Mouse (Mus musculus) spleen, postnatal 10 days (tissue): ENCODE results near the gene Tmed8.
"Not testable (repeated sequence)": the region's sequence is repeated elsewhere in the genome, so short reads cannot be mapped to it uniquely, and the experiment has no call there.

Experiments
- DNase-seq, 2 experiments: peaks; one replicate each; pipeline ENCODE4 v3.0.0; 2021 to 2022; ENCODE audit warnings: low spot score in 2 of 2

Tmed8 gene

GRCm38 (mm10) chr12:87199973-87200586, at the start of gene Tmed8:
TSS of gene Tmed8 (minus strand) at chr12:87200454.
- peak; percentile 63 to 82 for DNase-seq

GRCm38 (mm10) chr12:87238632-87239031, 38.4 kb upstream of the Tmed8 start, which contains the start of gene Noxred1:
TSS of gene Noxred1 (minus strand) at chr12:87238732.
- DNase-seq = no peak

DNA sequence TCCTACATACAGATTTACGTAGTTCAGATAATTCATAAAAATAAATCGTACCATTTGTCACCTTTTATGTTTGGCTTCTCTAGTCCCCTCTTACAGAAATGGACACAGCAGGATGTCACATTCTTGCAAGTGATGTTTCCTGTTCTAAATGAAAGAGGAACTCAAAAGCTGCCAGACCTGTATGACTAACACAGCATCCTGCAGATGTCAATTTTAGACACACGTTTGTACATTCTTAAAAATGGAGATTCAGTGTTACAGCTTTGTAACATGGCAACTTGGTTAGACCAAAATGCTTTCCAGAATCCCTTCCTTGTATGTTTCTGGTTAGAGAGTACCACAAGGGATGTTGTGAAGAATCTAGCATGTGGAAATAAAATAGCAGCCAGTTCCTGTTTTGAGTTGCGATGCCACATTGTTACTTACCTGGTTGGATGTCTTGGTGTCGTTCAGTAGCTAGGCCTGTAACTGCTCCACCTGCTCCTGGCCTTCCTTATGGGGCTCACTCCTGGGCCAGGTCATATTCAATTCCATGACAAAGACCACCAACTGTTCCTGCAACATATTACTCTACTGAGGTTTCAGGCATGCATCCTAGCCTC, 36.7 kb upstream of the Tmed8 start:
- no peak for DNase-seq

- DNase-seq = no peak
These were observed 30.2 kb upstream of the Tmed8 start for GRCm38 (mm10) chr12:87230379-87230895.

DNA sequence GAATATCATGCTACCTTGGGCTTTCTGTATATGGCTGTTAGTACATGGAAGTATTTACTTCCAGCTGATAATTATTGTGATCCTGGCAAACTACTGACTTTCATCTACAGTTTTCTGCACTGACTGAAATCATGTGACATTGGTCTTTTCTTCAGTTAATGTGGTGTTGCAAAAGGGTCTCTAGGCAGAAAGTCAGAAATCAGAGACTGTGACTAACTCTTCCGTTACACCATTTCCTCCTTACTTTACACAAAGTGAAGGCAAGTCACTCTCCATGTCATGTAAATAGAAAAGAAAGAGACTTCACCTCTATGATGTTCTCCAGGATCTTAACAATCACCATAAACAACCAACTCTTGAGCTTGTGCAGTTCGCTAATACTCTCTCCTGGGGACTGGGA, 29.4 kb upstream of the Tmed8 start:
- DNase-seq = no peak

DNA sequence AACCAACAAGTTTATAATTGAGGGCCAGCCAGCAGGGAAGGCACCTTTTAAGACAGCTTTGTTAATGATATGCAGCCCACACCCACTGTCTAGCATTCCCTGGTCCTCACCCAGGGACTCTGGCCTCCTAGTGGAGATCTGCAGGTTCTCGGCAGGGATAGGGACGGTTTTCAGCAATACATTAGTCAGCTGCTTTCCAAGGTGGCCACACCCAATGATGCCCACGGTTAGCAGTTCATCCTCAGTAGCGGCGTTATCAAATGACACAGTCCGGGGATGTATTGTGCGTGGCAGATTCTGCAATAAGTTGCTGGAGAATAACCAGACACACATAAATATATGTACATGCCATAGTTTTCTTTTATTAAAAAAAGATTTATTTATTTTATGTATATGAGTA, 26.5 kb upstream of the Tmed8 start:
- DNase-seq = no peak

- no peak for DNase-seq
These were observed 24.7 kb upstream of the Tmed8 start for GRCm38 (mm10) chr12:87224950-87225349.

DNA sequence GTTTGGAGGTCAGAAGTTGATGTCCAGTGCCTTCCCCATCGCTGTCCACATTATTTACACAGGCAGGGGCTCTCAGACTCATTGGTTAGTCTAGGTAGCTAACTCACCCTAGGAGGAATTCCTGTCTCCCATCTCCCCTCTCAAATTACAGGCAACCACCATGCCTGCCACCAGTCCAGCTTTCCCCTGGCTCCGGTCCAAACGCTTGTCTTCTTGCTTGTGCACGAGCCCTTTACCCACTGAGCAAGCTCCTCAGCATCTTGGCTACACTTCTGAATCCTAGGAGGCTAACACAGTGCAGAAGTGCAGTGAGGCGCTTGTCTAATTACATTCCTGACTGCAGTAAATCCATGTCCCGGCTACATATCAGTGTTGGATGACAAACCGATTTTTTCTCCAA, 19.1 kb upstream of the Tmed8 start:
- DNase-seq = no peak

- no peak for DNase-seq
These were observed 17.3 kb upstream of the Tmed8 start for GRCm38 (mm10) chr12:87217596-87217995.

GRCm38 (mm10) chr12:87216053-87216452, 15.8 kb upstream of the Tmed8 start:
- DNase-seq = no peak

- DNase-seq = no peak
These were observed 12.8 kb upstream of the Tmed8 start for GRCm38 (mm10) chr12:87212844-87213606.

DNA sequence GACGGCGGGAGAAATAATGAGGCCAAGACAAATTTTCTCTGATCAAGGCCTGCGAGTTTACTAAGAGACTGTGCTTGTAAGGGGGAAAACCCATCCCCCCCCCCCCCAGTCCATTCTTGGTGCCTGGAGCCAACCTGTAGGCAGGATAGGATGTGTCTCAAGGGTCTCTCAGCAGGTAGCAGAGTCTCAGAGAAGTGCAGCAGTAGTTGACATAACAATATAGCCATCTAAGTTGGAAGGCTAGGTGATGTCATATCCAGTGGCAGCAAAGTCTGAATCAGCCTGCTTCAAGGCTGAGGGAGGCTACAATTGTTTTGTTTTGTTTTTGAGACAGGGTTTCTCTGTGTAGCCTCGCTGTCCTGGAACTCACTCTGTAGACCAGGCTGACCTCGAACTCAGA, 5.5 kb upstream of the Tmed8 start:
- not testable (repeated sequence) for DNase-seq

DNA sequence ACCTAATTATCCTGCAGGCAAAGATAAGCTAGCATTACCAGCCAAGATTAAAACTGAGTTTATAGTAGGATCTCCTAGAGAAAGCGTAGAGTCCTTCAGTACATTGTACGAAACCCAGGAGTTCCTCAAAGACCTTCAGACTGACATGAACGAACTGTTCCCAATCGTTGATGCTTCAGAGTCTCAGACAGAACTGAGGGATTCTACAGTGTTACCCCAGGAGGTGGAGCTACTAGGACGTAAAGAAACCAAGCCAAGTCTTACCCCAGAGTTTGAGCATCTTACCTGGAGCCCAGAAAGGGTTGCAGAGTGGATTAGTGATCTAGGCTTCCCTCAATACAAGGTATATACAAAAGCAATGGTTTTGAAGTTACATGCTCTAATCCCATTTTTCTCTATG, 1.4 kb upstream of the Tmed8 start:
- DNase-seq = no peak

GRCm38 (mm10) chr12:87199206-87199972, 865 bp downstream of the Tmed8 start, which contains the start of gene Samd15:
TSS of gene Samd15 (plus strand) at chr12:87199723.
- peak; percentile 39 to 54 for DNase-seq

- DNase-seq = no peak
These were observed 1.5 kb downstream of the Tmed8 start for GRCm38 (mm10) chr12:87198792-87199191.

DNA sequence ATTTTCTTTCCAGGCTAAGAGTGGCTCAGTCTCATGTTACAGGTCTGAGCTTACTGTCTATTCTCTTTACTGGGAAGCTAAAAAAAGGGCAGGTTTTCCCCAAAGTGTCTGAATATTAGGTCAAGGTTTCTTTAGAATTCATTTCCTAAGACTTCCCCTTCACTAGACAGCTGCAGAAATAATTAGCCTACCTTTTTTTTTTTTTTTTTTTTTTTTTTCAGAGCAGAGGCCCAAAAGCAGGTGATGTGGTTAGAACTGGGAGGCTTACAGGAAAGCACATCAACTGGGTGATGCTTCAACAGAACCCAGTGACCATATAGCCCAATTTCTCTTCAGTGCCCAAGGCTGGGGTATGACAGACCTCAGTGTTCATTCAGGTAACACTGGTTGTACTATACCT, 3.9 kb downstream of the Tmed8 start:
- DNase-seq = no peak

DNA sequence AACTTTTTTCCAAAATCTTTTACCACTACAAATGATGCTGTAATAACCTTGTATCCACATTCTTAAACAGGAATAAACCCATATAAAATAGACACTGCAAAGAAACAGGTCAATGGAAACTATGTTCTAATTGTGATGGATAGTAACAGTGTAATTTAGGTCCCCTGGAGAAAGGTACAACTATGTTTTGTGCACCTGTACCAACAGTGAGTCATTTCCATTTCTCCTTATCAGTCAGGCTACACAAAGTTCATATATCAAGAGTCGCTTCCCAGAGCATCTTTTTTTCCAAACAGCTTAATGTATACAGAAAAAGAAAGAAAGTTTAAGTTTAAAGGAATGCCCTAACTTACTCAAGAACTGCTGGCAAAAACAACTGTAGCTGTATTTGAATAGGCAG, 5.2 kb downstream of the Tmed8 start:
- DNase-seq = no peak

DNA sequence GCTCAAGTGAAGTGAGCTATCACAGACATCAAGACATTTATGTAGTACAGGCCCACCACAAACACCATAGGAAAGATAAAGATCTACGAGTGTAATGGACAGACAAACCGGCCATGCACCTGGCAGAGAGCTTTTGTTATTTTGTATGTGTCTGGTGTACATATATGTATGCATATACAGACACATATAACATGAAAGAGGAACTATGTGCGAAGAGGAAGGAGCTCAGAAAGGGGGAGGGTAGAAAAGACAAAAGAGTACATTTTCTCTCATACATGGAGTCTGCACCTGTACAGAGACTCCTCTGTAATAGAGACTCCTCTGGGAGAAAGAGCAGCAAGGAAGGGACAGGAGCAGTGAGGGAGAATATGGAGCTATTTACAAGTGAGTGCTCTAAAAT, 7.2 kb downstream of the Tmed8 start:
- DNase-seq = no peak

- no peak for DNase-seq
These were observed 22.6 kb downstream of the Tmed8 start for GRCm38 (mm10) chr12:87177631-87178030.

DNA sequence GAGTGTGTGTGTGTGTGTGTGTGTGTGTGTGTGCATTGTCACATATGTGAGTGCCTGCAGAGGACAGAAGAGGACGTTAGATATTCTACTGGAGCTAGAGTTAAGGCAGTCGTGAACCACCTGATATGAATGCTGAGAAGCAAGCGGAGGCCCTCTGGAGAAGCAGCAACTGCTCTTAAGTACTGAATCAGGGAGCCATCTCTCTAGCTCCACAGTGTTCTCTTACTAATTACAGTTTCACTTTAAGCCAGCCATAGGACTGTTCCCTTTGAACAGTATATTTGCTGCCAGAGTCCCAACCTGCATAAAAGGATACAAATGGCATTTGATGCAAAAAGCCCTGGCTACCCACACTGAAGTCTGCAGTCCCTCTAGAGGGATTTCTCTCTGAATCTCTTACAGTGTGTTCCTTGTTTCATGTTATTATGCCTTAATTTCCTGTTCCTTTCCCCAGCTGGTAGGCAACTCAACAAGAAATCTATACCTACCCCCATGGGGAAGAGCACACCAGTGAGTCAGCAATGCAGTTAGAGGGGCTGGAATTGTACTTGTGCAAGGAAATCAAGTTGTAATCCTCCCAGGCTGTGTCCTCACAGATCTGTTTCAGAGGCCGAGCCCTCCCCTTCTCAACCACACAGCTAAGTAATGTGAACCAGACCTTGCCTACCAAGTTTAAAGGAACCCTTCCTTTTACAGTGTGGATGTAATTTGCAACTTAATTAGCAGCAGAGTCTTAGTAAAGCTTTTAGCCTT, 24.9 kb downstream of the Tmed8 start:
- DNase-seq = no peak

DNA sequence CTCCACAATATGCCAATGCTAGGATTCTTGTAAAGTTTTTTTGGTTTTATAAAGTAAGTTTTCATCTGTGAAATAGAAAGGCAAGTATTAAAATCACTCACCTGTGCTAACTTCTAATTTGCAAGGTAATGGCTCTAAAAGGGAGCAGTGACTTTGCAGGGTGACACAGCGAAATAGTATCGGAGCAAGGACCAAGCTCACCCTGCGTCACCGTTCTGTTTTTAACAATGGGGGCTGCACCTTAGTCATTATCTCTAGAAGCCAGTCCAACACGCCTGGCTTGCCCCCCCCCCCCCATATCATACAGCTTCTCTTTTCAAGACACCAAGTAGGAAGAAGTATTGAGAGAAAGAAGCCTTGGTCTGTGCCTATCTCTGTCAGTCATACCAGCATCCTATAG, 39.4 kb downstream of the Tmed8 start:
- no peak for DNase-seq
